Mouse (Mus musculus): ENCODE data around the gene Map4k5. TPM values are rescaled to one million over a fixed set of nuclear protein-coding genes. Genes with fewer than 3 reads are reported as not detected.

Map4k5 gene
- polyA plus RNA-seq, 1 experiment from 2014 or later = 23.5 TPM

GRCm38 (mm10) chr12:69881198-69881905 lies 11.6 kb downstream of the Map4k5 start:
- WGBS = 25% methylated on average over 10 of the region's 10 CpGs
- DNase-seq (ENCODE audit: low spot score) = no peak
- no peak overlapping the region for H3K4me3 ChIP-seq
- peaks cover 4% of the 10 kb centered on the region; the same call in 1 of the 2 replicates for H3K36me3 ChIP-seq
- no peaks in the 10 kb centered on the region for H3K27me3 ChIP-seq (ENCODE audit: low read depth, poor library complexity, severe bottlenecking)
- H3K27ac ChIP-seq (replicated peaks) = peak overlapping the region; percentile 46; the same call in 1 of the 2 replicates
- no peaks in the 10 kb centered on the region for H3K9me3 ChIP-seq (replicated peaks)
- peaks cover 41% of the 10 kb centered on the region for H3K4me1 ChIP-seq

GRCm38 (mm10) chr12:69879739-69880138 lies 13.3 kb downstream of the Map4k5 start:
- no peak for DNase-seq (ENCODE audit: low spot score)
- no peak overlapping the region for H3K4me3 ChIP-seq
- 22% methylated on average over 6 of the region's 6 CpGs for WGBS
- no peaks in the 10 kb centered on the region for H3K27me3 ChIP-seq (ENCODE audit: low read depth, poor library complexity, severe bottlenecking)
- H3K27ac ChIP-seq (replicated peaks) = peak overlapping the region; percentile 14; the same call in 1 of the 2 replicates
- peaks cover under 1% of the 10 kb centered on the region; the same call in 1 of the 2 replicates for H3K36me3 ChIP-seq
- no peaks in the 10 kb centered on the region for H3K9me3 ChIP-seq (replicated peaks)
- H3K4me1 ChIP-seq = peaks cover 41% of the 10 kb centered on the region

GRCm38 (mm10) chr12:69879172-69879665 lies 13.8 kb downstream of the Map4k5 start:
- Histone ChIP-seq H3K4me3 (no peak overlapping the region), H3K36me3 (no peaks in the 10 kb centered on the region; the same call in 1 of the 2 replicates), H3K27me3 (ENCODE audit: low read depth, poor library complexity, severe bottlenecking) (no peaks in the 10 kb centered on the region), H3K9me3 (replicated peaks) (no peaks in the 10 kb centered on the region), H3K4me1 (peaks cover 41% of the 10 kb centered on the region), H3K27ac (replicated peaks) (peak overlapping the region; percentile 14)
- DNase-seq (ENCODE audit: low spot score) = peak; percentile 28
- 10% methylated on average over 4 of the region's 4 CpGs for WGBS

GRCm38 (mm10) chr12:69877842-69878363 lies 15.1 kb downstream of the Map4k5 start:
- Histone ChIP-seq H3K27ac (replicated peaks) (no peak overlapping the region), H3K4me1 (peaks cover 41% of the 10 kb centered on the region), H3K9me3 (replicated peaks) (no peaks in the 10 kb centered on the region), H3K27me3 (ENCODE audit: low read depth, poor library complexity, severe bottlenecking) (no peaks in the 10 kb centered on the region), H3K36me3 (no peaks in the 10 kb centered on the region), H3K4me3 (no peak overlapping the region)
- WGBS = 89% methylated on average over 9 of the region's 9 CpGs
- no peak for DNase-seq (ENCODE audit: low spot score)

GRCm38 (mm10) chr12:69871632-69872031 lies 21.4 kb downstream of the Map4k5 start:
- H3K4me3 ChIP-seq = no peak overlapping the region
- 96% methylated on average over 5 of the region's 5 CpGs for WGBS
- no peaks in the 10 kb centered on the region for H3K4me1 ChIP-seq
- peaks cover 20% of the 10 kb centered on the region for H3K36me3 ChIP-seq
- H3K27ac ChIP-seq (replicated peaks) = no peak overlapping the region
- no peaks in the 10 kb centered on the region for H3K27me3 ChIP-seq (ENCODE audit: low read depth, poor library complexity, severe bottlenecking)
- no peaks in the 10 kb centered on the region for H3K9me3 ChIP-seq (replicated peaks)
- no peak for DNase-seq (ENCODE audit: low spot score)

- 90% methylated on average over 5 of the region's 5 CpGs for WGBS
- no peak for DNase-seq (ENCODE audit: low spot score)
- no peak overlapping the region for H3K4me3 ChIP-seq
- no peaks in the 10 kb centered on the region for H3K9me3 ChIP-seq (replicated peaks)
- no peak overlapping the region for H3K27ac ChIP-seq (replicated peaks)
- H3K36me3 ChIP-seq = peaks cover 33% of the 10 kb centered on the region
- H3K27me3 ChIP-seq (ENCODE audit: low read depth, poor library complexity, severe bottlenecking) = no peaks in the 10 kb centered on the region
- no peaks in the 10 kb centered on the region for H3K4me1 ChIP-seq
Measured at GRCm38 (mm10) chr12:69867338-69867737, 25.7 kb downstream of the Map4k5 start.

- no peaks in the 10 kb centered on the region for H3K27me3 ChIP-seq (ENCODE audit: low read depth, poor library complexity, severe bottlenecking)
- peaks cover 15% of the 10 kb centered on the region for H3K36me3 ChIP-seq
- WGBS = 74% methylated on average over 4 of the region's 4 CpGs
- H3K4me3 ChIP-seq = no peak overlapping the region
- DNase-seq (ENCODE audit: low spot score) = no peak
- no peaks in the 10 kb centered on the region for H3K4me1 ChIP-seq
- H3K27ac ChIP-seq (replicated peaks) = no peak overlapping the region
- no peaks in the 10 kb centered on the region for H3K9me3 ChIP-seq (replicated peaks)
Measured at GRCm38 (mm10) chr12:69864164-69864692, 28.8 kb downstream of the Map4k5 start.

GRCm38 (mm10) chr12:69863505-69863904 lies 29.5 kb downstream of the Map4k5 start:
- peaks cover 15% of the 10 kb centered on the region for H3K36me3 ChIP-seq
- H3K27ac ChIP-seq (replicated peaks) = no peak overlapping the region
- 90% methylated on average over 5 of the region's 5 CpGs for WGBS
- H3K4me1 ChIP-seq = no peaks in the 10 kb centered on the region
- DNase-seq (ENCODE audit: low spot score) = no peak
- no peaks in the 10 kb centered on the region for H3K27me3 ChIP-seq (ENCODE audit: low read depth, poor library complexity, severe bottlenecking)
- no peak overlapping the region for H3K4me3 ChIP-seq
- no peaks in the 10 kb centered on the region for H3K9me3 ChIP-seq (replicated peaks)

GRCm38 (mm10) chr12:69858847-69859246 lies 34.2 kb downstream of the Map4k5 start:
- Histone ChIP-seq H3K27me3 (ENCODE audit: low read depth, poor library complexity, severe bottlenecking) (no peaks in the 10 kb centered on the region), H3K9me3 (replicated peaks) (no peaks in the 10 kb centered on the region), H3K27ac (replicated peaks) (no peak overlapping the region), H3K4me3 (no peak overlapping the region), H3K4me1 (no peaks in the 10 kb centered on the region), H3K36me3 (peaks cover 18% of the 10 kb centered on the region)
- WGBS = 87% methylated on average over 4 of the region's 4 CpGs
- DNase-seq (ENCODE audit: low spot score) = no peak

GRCm38 (mm10) chr12:69857597-69857996 lies 35.4 kb downstream of the Map4k5 start:
- H3K4me1 ChIP-seq = no peaks in the 10 kb centered on the region
- 92% methylated on average over 2 of the region's 2 CpGs for WGBS

GRCm38 (mm10) chr12:69856398-69856797 lies 36.6 kb downstream of the Map4k5 start:
- Histone ChIP-seq H3K27me3 (ENCODE audit: low read depth, poor library complexity, severe bottlenecking) (no peaks in the 10 kb centered on the region), H3K36me3 (peaks cover 22% of the 10 kb centered on the region), H3K27ac (replicated peaks) (no peak overlapping the region), H3K4me1 (no peaks in the 10 kb centered on the region), H3K9me3 (replicated peaks) (no peaks in the 10 kb centered on the region), H3K4me3 (no peak overlapping the region)
- WGBS = 96% methylated on average over 10 of the region's 10 CpGs
- DNase-seq (ENCODE audit: low spot score) = no peak

More at GRCm38 (mm10) chr12:69857597-69857996, 35.4 kb downstream of the Map4k5 start:
- H3K36me3 ChIP-seq = peaks cover 13% of the 10 kb centered on the region
- no peaks in the 10 kb centered on the region for H3K9me3 ChIP-seq (replicated peaks)
- no peaks in the 10 kb centered on the region for H3K27me3 ChIP-seq (ENCODE audit: low read depth, poor library complexity, severe bottlenecking)
- no peak overlapping the region for H3K4me3 ChIP-seq
- no peak overlapping the region for H3K27ac ChIP-seq (replicated peaks)
- DNase-seq (ENCODE audit: low spot score) = no peak

GRCm38 (mm10) chr12:69855641-69856300 lies 37.2 kb downstream of the Map4k5 start:
- Histone ChIP-seq H3K4me3 (no peak overlapping the region), H3K27ac (replicated peaks) (no peak overlapping the region), H3K4me1 (no peaks in the 10 kb centered on the region), H3K9me3 (replicated peaks) (no peaks in the 10 kb centered on the region), H3K27me3 (ENCODE audit: low read depth, poor library complexity, severe bottlenecking) (no peaks in the 10 kb centered on the region), H3K36me3 (peaks cover 22% of the 10 kb centered on the region)
- DNase-seq (ENCODE audit: low spot score) = no peak
- 96% methylated on average over 12 of the region's 12 CpGs for WGBS

Data from midbrain, embryonic 10.5 days (tissue).